Mouse (Mus musculus) ovary, postnatal 36 days (tissue): ENCODE results near the gene Crebrf.
A peak's percentile ranks its signal among the peaks of the same experiment; 100 is the strongest.

ENCODE experiments used
- DNase-seq: peaks from one replicate; pipeline ENCODE4 v3.0.0; 2022; ENCODE audit warnings: low spot score, mixed read lengths

Gene Crebrf

GRCm38 (mm10) chr17:26715271-26715758, at the start of gene Crebrf:
Crebrf (plus strand) TSS chr17:26715650.
- DNase-seq, result peak; percentile 98

GRCm38 (mm10) chr17:26671268-26671667, 44.2 kb upstream of the Crebrf start:
- DNase-seq, result no peak

GRCm38 (mm10) chr17:26675845-26676244, 39.6 kb upstream of the Crebrf start:
- DNase-seq, result no peak

GRCm38 (mm10) chr17:26676252-26676615, 39.2 kb upstream of the Crebrf start:
- DNase-seq, result peak; percentile 87

- DNase-seq, result peak; percentile 69
These were observed 38.7 kb upstream of the Crebrf start for GRCm38 (mm10) chr17:26676616-26677376.

- no peak for DNase-seq
These were observed 37.5 kb upstream of the Crebrf start for GRCm38 (mm10) chr17:26677711-26678637.

GRCm38 (mm10) chr17:26681276-26681675, 34.2 kb upstream of the Crebrf start:
- DNase-seq, result no peak

- DNase-seq, result no peak
These were observed 29.0 kb upstream of the Crebrf start for GRCm38 (mm10) chr17:26686334-26687000.

GRCm38 (mm10) chr17:26688795-26689735, 26.4 kb upstream of the Crebrf start:
- no peak for DNase-seq

- DNase-seq, result no peak
These were observed 25.6 kb upstream of the Crebrf start for GRCm38 (mm10) chr17:26689810-26690209.

- DNase-seq, result no peak
These were observed 25.2 kb upstream of the Crebrf start for GRCm38 (mm10) chr17:26690236-26690635.

GRCm38 (mm10) chr17:26691110-26691509, 24.3 kb upstream of the Crebrf start:
- no peak for DNase-seq

- DNase-seq, result no peak
These were observed 22.0 kb upstream of the Crebrf start for GRCm38 (mm10) chr17:26693424-26693823.

- DNase-seq, result no peak
These were observed 21.3 kb upstream of the Crebrf start for GRCm38 (mm10) chr17:26694171-26694570.

- no peak for DNase-seq
These were observed 20.3 kb upstream of the Crebrf start for GRCm38 (mm10) chr17:26695193-26695592.

GRCm38 (mm10) chr17:26698846-26699245, 16.6 kb upstream of the Crebrf start:
- DNase-seq, result no peak

- no peak for DNase-seq
These were observed 15.4 kb upstream of the Crebrf start for GRCm38 (mm10) chr17:26699819-26700616.

- no peak for DNase-seq
These were observed 13.9 kb upstream of the Crebrf start for GRCm38 (mm10) chr17:26701565-26701964.

GRCm38 (mm10) chr17:26702621-26703020, 12.8 kb upstream of the Crebrf start:
- no peak for DNase-seq

- DNase-seq, result no peak
These were observed 11.8 kb upstream of the Crebrf start for GRCm38 (mm10) chr17:26703671-26704070.
